Mouse (Mus musculus): ENCODE results near the gene Atp5l.

The Atp5l gene

GRCm38 (mm10) chr9:44892664-44893063 lies 27.9 kb downstream of the Atp5l start:
- DNase-seq (ENCODE audit: low spot score in 2 of 2) = no peak

- DNase-seq (ENCODE audit: low spot score in 2 of 2) = no peak
These were observed 29.3 kb downstream of the Atp5l start for GRCm38 (mm10) chr9:44891210-44891609.

- DNase-seq (ENCODE audit: low spot score in 2 of 2) = no peak
These were observed 30.4 kb downstream of the Atp5l start for GRCm38 (mm10) chr9:44890122-44890521.

GRCm38 (mm10) chr9:44888114-44888624 lies 32.4 kb downstream of the Atp5l start:
- DNase-seq (ENCODE audit: low spot score in 2 of 2) = no peak

- DNase-seq (ENCODE audit: low spot score in 2 of 2) = peak; percentile 14 to 42
These were observed 37.5 kb downstream of the Atp5l start for GRCm38 (mm10) chr9:44882981-44883569.

- DNase-seq (ENCODE audit: low spot score in 2 of 2) = peak; percentile 42 to 60
These were observed 38.0 kb downstream of the Atp5l start for GRCm38 (mm10) chr9:44882436-44882980.

- peak; percentile 63 to 67 for DNase-seq (ENCODE audit: low spot score in 2 of 2)
These were observed 38.6 kb downstream of the Atp5l start for GRCm38 (mm10) chr9:44881941-44882435.

- peak; percentile 95 to 96 for DNase-seq (ENCODE audit: low spot score in 2 of 2)
These were observed 39.2 kb downstream of the Atp5l start, which contains the start of gene Kmt2a for GRCm38 (mm10) chr9:44881221-44881871. Gene Kmt2a (minus strand): TSS chr9:44881296.

GRCm38 (mm10) chr9:44880309-44881081 lies 40.0 kb downstream of the Atp5l start:
- DNase-seq (ENCODE audit: low spot score in 2 of 2) = peak; percentile 28 to 37

GRCm38 (mm10) chr9:44879694-44880271 lies 40.8 kb downstream of the Atp5l start:
- DNase-seq (ENCODE audit: low spot score in 2 of 2) = no peak

- no peak for DNase-seq (ENCODE audit: low spot score in 2 of 2)
These were observed 41.6 kb downstream of the Atp5l start for GRCm38 (mm10) chr9:44878776-44879500.

GRCm38 (mm10) chr9:44877686-44878085 lies 42.9 kb downstream of the Atp5l start:
- DNase-seq (ENCODE audit: low spot score in 2 of 2) = no peak

GRCm38 (mm10) chr9:44875476-44875875 lies 45.1 kb downstream of the Atp5l start:
- DNase-seq (ENCODE audit: low spot score in 2 of 2) = no peak

- DNase-seq (ENCODE audit: low spot score in 2 of 2) = no peak
These were observed 46.3 kb downstream of the Atp5l start for GRCm38 (mm10) chr9:44874198-44874597.

- no peak for DNase-seq (ENCODE audit: low spot score in 2 of 2)
These were observed 46.9 kb downstream of the Atp5l start for GRCm38 (mm10) chr9:44873665-44874064.

- DNase-seq (ENCODE audit: low spot score in 2 of 2) = no peak
These were observed 52.0 kb downstream of the Atp5l start for GRCm38 (mm10) chr9:44868336-44869094.

- DNase-seq (ENCODE audit: low spot score in 2 of 2) = no peak
These were observed 52.9 kb downstream of the Atp5l start for GRCm38 (mm10) chr9:44867664-44868063.

GRCm38 (mm10) chr9:44866501-44867240 lies 53.9 kb downstream of the Atp5l start:
- no peak for DNase-seq (ENCODE audit: low spot score in 2 of 2)
